Mouse (Mus musculus) naive thymus-derived CD4-positive, alpha-beta T cell, adult 2 months (primary cell): ENCODE measurements around the gene Togaram2.
"Not testable (repeated sequence)": the region's sequence is repeated elsewhere in the genome, so short reads cannot be mapped to it uniquely, and the experiment has no call there.

Experiments
- DNase-seq: peaks from one replicate; pipeline ENCODE4 v3.0.0-alpha.2; 2011; ENCODE audit warnings: low read depth

Togaram2 gene

GRCm38 (mm10) chr17:71736442-71736841, 63.4 kb downstream of the Togaram2 start:
- no peak for DNase-seq

- no peak for DNase-seq
Observed at GRCm38 (mm10) chr17:71742156-71742555, 69.1 kb downstream of the Togaram2 start.

DNA sequence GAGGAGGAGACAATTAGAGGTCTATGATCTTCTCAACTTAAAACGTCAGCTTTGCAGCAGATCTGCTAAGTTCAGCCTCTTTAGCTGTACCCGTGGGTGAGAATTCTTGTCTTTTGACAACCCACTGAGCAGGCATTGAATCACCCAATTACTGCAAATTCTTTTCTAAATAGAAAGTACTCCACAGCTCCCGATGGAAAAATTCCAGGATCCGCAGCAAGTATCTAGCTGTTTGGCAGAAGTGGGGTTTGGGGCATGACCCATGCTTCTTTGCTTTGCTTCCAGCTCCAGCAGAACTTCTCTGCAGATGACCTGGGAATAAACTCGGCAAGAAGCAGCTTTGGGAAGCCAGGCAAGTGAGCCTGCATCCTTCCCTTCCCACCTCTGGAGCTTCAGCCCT, 69.9 kb downstream of the Togaram2 start:
- DNase-seq: no peak

- no peak for DNase-seq
Observed at GRCm38 (mm10) chr17:71746114-71746513, 73.1 kb downstream of the Togaram2 start.

DNA sequence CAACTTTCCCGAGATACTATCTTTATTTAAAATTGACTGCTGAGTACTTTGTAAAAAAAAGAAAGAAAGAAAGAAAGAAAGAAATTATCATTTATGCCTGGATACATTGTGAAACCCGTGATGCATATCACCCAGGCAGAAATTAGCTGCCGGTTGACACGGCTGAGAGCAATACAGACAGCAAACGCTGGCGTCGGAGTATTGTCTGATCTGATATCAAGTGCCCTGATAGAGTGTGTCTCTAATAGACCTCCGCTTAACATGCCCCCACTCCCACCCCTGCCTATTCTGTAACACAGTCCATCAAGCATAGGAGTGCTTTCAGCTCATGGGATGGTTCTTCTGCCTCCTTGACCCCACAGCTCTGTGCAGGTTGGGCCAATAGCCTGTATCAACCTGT, 74.5 kb downstream of the Togaram2 start:
- no peak for DNase-seq

- DNase-seq: no peak
Observed at GRCm38 (mm10) chr17:71749616-71750168, 76.6 kb downstream of the Togaram2 start.

GRCm38 (mm10) chr17:71752831-71753230, 79.8 kb downstream of the Togaram2 start, which contains the start of gene Pcare:
Gene Pcare (minus strand): TSS chr17:71752894.
- no peak for DNase-seq

GRCm38 (mm10) chr17:71760536-71760935, 87.5 kb downstream of the Togaram2 start:
- no peak for DNase-seq

- DNase-seq: not testable (repeated sequence)
Observed at GRCm38 (mm10) chr17:71768173-71768572, 95.1 kb downstream of the Togaram2 start, which contains the start of gene Clip4. Gene Clip4 (plus strand): TSS chr17:71768473.

- no peak for DNase-seq
Observed at GRCm38 (mm10) chr17:71769564-71769963, 96.5 kb downstream of the Togaram2 start.

DNA sequence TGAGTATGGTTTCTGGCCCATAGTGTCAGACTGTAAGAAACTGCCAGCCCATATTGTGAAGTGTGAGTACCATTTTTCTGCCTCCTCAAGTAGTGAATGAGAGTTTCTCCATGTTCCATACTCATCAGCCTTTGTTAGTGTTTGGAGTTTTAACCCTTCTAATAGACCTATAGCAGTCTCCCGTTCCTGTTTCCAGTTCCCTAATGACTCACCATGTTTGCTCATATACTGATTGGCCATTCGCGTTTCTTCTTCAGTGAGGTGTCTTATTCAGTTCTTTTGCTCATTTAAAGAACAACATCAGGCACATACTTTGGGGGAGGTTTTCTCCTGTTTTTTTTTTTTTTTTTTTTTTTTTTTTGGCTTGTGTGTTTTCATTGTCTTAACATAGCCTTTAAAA, 97.6 kb downstream of the Togaram2 start:
- DNase-seq: no peak

GRCm38 (mm10) chr17:71774173-71774572, 101.1 kb downstream of the Togaram2 start:
- no peak for DNase-seq

DNA sequence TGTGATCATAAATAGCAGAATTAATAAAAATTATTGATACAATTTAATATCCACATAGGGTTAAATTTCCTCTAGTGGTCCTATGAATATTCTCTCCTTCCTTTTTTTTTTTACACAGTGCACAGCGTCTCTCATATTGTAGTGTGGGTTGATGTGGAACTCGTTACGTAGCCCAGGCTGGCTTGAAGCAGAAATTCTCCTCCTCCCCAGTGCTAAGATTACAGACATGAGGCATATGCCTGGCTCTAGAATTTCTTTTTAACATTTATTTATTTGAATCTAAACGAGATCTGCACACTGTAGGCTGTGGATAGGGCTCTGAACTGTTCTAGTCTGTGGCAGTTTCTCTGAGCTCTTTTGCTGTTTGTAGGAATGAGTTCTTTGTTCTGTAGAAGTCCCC, 102.2 kb downstream of the Togaram2 start:
- no peak for DNase-seq

DNA sequence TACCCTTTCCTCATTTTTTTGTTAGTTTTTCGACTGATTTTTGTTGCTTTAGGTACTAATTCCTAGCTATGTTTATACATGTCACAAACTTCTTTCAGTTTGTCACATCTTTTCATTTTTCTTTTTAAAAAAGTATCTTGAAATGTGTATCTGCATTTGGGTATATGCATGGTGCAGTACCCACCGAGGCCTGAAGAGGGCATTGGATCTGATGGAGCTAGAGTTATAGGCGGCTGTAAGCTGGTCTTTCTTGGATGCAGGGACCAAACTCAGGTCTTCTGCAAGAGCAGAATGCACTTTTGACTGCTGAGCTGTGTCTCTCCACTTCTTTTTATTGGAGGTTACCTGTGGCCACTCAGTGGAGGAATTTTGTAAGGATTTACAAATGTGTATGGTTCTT, 105.6 kb downstream of the Togaram2 start:
- DNase-seq: no peak
